Mouse (Mus musculus) heart, embryonic 16.5 days (tissue): Measurements from ENCODE around the gene Gabarap. TPM values are rescaled to one million over a fixed set of nuclear protein-coding genes. Genes with fewer than 3 reads are reported as not detected.
A peak's percentile ranks its signal among the peaks of the same experiment; 100 is the strongest.

ENCODE experiments used
- microRNA counts: library from miRNA; unstranded; fragments of <30 nt; microRNA quantifications from one replicate; lab custom pipeline; 2016
- microRNA-seq: library from miRNA; unstranded; fragments of <30 nt; microRNA quantifications from one replicate; pipeline ENCODE4, GENCODE M21; 2017
- polyA plus RNA-seq: library from polyadenylated mRNA; unstranded; fragments of >200 nt; fragmentation: Nextera tagmentation; extraction: Ambion mirVana; gene quantifications from 2 replicates; pipeline ENCODE4 v1.2.1, GENCODE M21; 2015

Gene Gabarap
- polyA plus RNA-seq, 1 experiment from 2014 or later = 428 TPM

MicroRNAs within 50 kb of the gene (microRNA counts, 519-probe panel; counts per million panel counts)
- microRNA mmu-miR-324-3p (lab: Ali Mortazavi, UCI) (not detected), microRNA mmu-miR-324-5p (lab: Ali Mortazavi, UCI) (2,632 counts per million, percentile 66 among the panel's probes with 10 or more counts)

Small RNA genes lying within 50 kb of the gene (microRNA-seq; reads per million reads assigned to microRNA genes)
- gene Gm44349 (not detected), gene Mir324 (2,192 reads per million, percentile 84 among the genes with 10 or more reads in this experiment)

Other genes with a start within 250 kb of the Gabarap start
- 13.8 and 16.9 TPM in 2 replicates for gene Polr2a, start 232.5 kb upstream of the Gabarap start, polyA plus RNA-seq
- 0.16 and 0.18 TPM in 2 replicates for gene Slc35g3, start 229.2 kb upstream of the Gabarap start, polyA plus RNA-seq
- gene Zbtb4, start 225.2 kb upstream of the Gabarap start, polyA plus RNA-seq = 3.6 TPM in 2 replicates
- 5.8 and 6.0 TPM in 2 replicates for gene Chrnb1, start 195.2 kb upstream of the Gabarap start, polyA plus RNA-seq
- gene Fgf11, start 189.3 kb upstream of the Gabarap start, polyA plus RNA-seq = 2.2 and 3.0 TPM in 2 replicates
- gene Tmem102, start 185.5 kb upstream of the Gabarap start, polyA plus RNA-seq = 3.1 TPM in 2 replicates
- not detected in 2 replicates for gene Gm39566, start 175.8 kb upstream of the Gabarap start, polyA plus RNA-seq
- gene Spem2, start 172.7 kb upstream of the Gabarap start, polyA plus RNA-seq = not detected in 2 replicates
- not detected in 2 replicates for gene Spem1, start 169.0 kb upstream of the Gabarap start, polyA plus RNA-seq
- gene Nlgn2, start 153.4 kb upstream of the Gabarap start, polyA plus RNA-seq = 1.6 and 2.0 TPM in 2 replicates
- gene Tmem256, start 152.6 kb upstream of the Gabarap start, polyA plus RNA-seq = 258 and 323 TPM in 2 replicates
- 72.1 and 74.9 TPM in 2 replicates for gene Plscr3, start 144.8 kb upstream of the Gabarap start, polyA plus RNA-seq
- gene Tnk1, start 132.4 kb upstream of the Gabarap start, polyA plus RNA-seq = 0.26 and 0.90 TPM in 2 replicates
- gene Tmem95, start 113.1 kb upstream of the Gabarap start, polyA plus RNA-seq = not detected in 2 replicates
- gene Kctd11, start 109.7 kb upstream of the Gabarap start, polyA plus RNA-seq = 3.9 and 4.3 TPM in 2 replicates
- 10.8 and 19.9 TPM in 2 replicates for gene Acap1, start 95.6 kb upstream of the Gabarap start, polyA plus RNA-seq
- 4.1 and 4.4 TPM in 2 replicates for gene 2810408A11Rik, start 90.2 kb upstream of the Gabarap start, polyA plus RNA-seq
- 7.4 and 8.7 TPM in 2 replicates for gene Neurl4, start 90.1 kb upstream of the Gabarap start, polyA plus RNA-seq
- 50.1 and 51.2 TPM in 2 replicates for gene Gps2, start 77.3 kb upstream of the Gabarap start, polyA plus RNA-seq
- gene Eif5a, start 69.2 kb upstream of the Gabarap start, polyA plus RNA-seq = 1,137 and 1,317 TPM in 2 replicates
- 5.3 and 7.3 TPM in 2 replicates for gene Ybx2, start 55.3 kb upstream of the Gabarap start, polyA plus RNA-seq
- 56.1 and 58.4 TPM in 2 replicates for gene Slc2a4, start 43.0 kb upstream of the Gabarap start, polyA plus RNA-seq
- gene Cldn7, start 26.4 kb upstream of the Gabarap start, polyA plus RNA-seq = 7.5 and 14.4 TPM in 2 replicates
- 23.9 and 25.0 TPM in 2 replicates for gene Ctdnep1, start 10.0 kb upstream of the Gabarap start, polyA plus RNA-seq
- gene Elp5, start 8.6 kb upstream of the Gabarap start, polyA plus RNA-seq = 111 and 116 TPM in 2 replicates
- 42.0 and 43.9 TPM in 2 replicates for gene Phf23, start 4.6 kb downstream of the Gabarap start, polyA plus RNA-seq
- 17.1 and 19.2 TPM in 2 replicates for gene Dvl2, start 9.5 kb downstream of the Gabarap start, polyA plus RNA-seq
- 276 and 298 TPM in 2 replicates for gene Acadvl, start 24.3 kb downstream of the Gabarap start, polyA plus RNA-seq
- 4.6 and 4.7 TPM in 2 replicates for gene Dlg4, start 25.8 kb downstream of the Gabarap start, polyA plus RNA-seq
- not detected in 2 replicates for gene Asgr1, start 62.9 kb downstream of the Gabarap start, polyA plus RNA-seq
- gene Asgr2, start 101.5 kb downstream of the Gabarap start, polyA plus RNA-seq = 0.22 TPM in 1 of 2 replicates, not detected in the other
- gene Mgl2, start 139.2 kb downstream of the Gabarap start, polyA plus RNA-seq = 0.64 and 1.1 TPM in 2 replicates
- 0.51 and 1.1 TPM in 2 replicates for gene Clec10a, start 165.1 kb downstream of the Gabarap start, polyA plus RNA-seq
- gene Slc16a11, start 221.6 kb downstream of the Gabarap start, polyA plus RNA-seq = 0.33 and 0.41 TPM in 2 replicates
- gene Slc16a13, start 229.9 kb downstream of the Gabarap start, polyA plus RNA-seq = 5.0 and 5.6 TPM in 2 replicates
- 18.1 and 20.2 TPM in 2 replicates for gene Bcl6b, start 238.7 kb downstream of the Gabarap start, polyA plus RNA-seq
- gene 0610010K14Rik, start 246.8 kb downstream of the Gabarap start, polyA plus RNA-seq = 116 and 121 TPM in 2 replicates
- gene Gm21988, start 248.7 kb downstream of the Gabarap start, polyA plus RNA-seq = 8.2 and 9.0 TPM in 2 replicates
- 218 and 227 TPM in 2 replicates for gene Rnasek, start 248.7 kb downstream of the Gabarap start, polyA plus RNA-seq